Mouse (Mus musculus) hindbrain, embryonic 16.5 days (tissue): ENCODE results near the gene Zbed4. TPM values are rescaled to one million over a fixed set of nuclear protein-coding genes. Genes with fewer than 3 reads are reported as not detected.
"Not testable (repeated sequence)": the region's sequence is repeated elsewhere in the genome, so short reads cannot be mapped to it uniquely, and the experiment has no call there.

Experiments
- ATAC-seq: fragments of 200-750 bp; cut with Nextera tagmentation; 2 replicates; pipeline ENCODE4 v1.8.0; 2017; ENCODE audit warnings: moderate TSS enrichment, moderate library complexity
- H3K27ac ChIP-seq: fragments of 300-500 bp; sonication (generic); 2 replicates; pipeline ENCODE4 v1.5.1; 2014; ENCODE audit warnings: low read depth, mild to moderate bottlenecking, control low read depth, low read length, moderate library complexity
- H3K27me3 ChIP-seq: fragments of 300-500 bp; sonication (generic); replicated peaks from 2 replicates; pipeline ENCODE4 v1.6.1; 2014; ENCODE audit warnings: low read length; ENCODE audit not compliant: control insufficient read depth, insufficient read depth
- H3K36me3 ChIP-seq: fragments of 300-500 bp; sonication (generic); 2 replicates; pipeline ENCODE4 v1.6.1; 2014; ENCODE audit warnings: mild to moderate bottlenecking, low read length, moderate library complexity, mixed read lengths; ENCODE audit not compliant: control insufficient read depth, insufficient read depth
- H3K4me1 ChIP-seq: fragments of 300-500 bp; sonication (generic); 2 replicates; pipeline ENCODE4 v1.6.1; 2014; ENCODE audit warnings: low read depth, low read length; ENCODE audit not compliant: control insufficient read depth, insufficient read depth
- H3K4me2 ChIP-seq: fragments of 300-500 bp; sonication (generic); 2 replicates; pipeline ENCODE4 v1.6.1; 2014; ENCODE audit warnings: mild to moderate bottlenecking, low read length, control low read depth, moderate library complexity
- H3K4me3 ChIP-seq: fragments of 300-500 bp; sonication (generic); 2 replicates; pipeline ENCODE4 v1.5.1; 2014; ENCODE audit warnings: mild to moderate bottlenecking, low read length, control low read depth, moderate library complexity
- H3K9ac ChIP-seq: fragments of 300-500 bp; sonication (generic); 2 replicates; pipeline ENCODE4 v1.6.1; 2014; ENCODE audit warnings: low read depth, mild to moderate bottlenecking, control low read depth, low read length, moderate library complexity
- H3K9me3 ChIP-seq: fragments of 300-500 bp; sonication (generic); 2 replicates; pipeline ENCODE4 v1.6.1; 2014; ENCODE audit warnings: mild to moderate bottlenecking, low read length, moderate library complexity; ENCODE audit not compliant: control insufficient read depth
- WGBS: fragments of 180-500 bp; shearing (Covaris S2); extraction: QIAGEN DNeasy Blood & Tissue Kit; methylation state at CpG from one replicate; pipeline ENCODE4 v1.1.7; 2014; 5-methylcytosine and 5-hydroxymethylcytosine counted together
- polyA plus RNA-seq: library from polyadenylated mRNA; unstranded; fragments of >200 nt; fragmentation: Nextera tagmentation; extraction: Ambion mirVana; gene quantifications from 2 replicates; pipeline ENCODE4 v1.2.1, GENCODE M21; 2015

The Zbed4 gene
- polyA plus RNA-seq, 1 experiment from 2014 or later: 9.9 TPM

DNA sequence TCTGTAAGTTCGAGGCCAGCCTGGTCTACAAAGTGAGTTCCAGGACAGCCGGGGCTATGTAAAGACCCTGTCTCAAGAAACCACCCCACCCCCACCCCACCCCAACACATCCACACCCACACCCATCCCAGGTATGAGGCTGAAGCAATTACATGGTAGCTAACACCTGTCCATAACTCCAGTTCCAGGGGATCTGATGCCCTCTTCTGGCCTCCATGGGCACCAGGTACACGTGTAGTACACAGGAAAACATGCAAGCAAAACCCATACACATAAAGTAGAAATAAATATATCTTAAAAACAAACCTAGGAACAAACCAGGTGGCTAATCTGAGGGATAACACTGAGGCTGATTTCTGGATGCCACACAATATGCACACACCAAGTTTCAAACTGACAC is 61.8 kb downstream of the Zbed4 start:
- no peak for ATAC-seq
- Histone ChIP-seq H3K4me2 (no peak overlapping the region), H3K27me3 (no peaks in the 10 kb centered on the region), H3K4me1 (peaks cover under 1% of the 10 kb centered on the region), H3K9me3 (no peaks in the 10 kb centered on the region), H3K9ac (no peak overlapping the region), H3K36me3 (no peaks in the 10 kb centered on the region), H3K4me3 (no peak overlapping the region), H3K27ac (no peak overlapping the region)
- WGBS: 96% methylated on average over 3 of the region's 3 CpGs

DNA sequence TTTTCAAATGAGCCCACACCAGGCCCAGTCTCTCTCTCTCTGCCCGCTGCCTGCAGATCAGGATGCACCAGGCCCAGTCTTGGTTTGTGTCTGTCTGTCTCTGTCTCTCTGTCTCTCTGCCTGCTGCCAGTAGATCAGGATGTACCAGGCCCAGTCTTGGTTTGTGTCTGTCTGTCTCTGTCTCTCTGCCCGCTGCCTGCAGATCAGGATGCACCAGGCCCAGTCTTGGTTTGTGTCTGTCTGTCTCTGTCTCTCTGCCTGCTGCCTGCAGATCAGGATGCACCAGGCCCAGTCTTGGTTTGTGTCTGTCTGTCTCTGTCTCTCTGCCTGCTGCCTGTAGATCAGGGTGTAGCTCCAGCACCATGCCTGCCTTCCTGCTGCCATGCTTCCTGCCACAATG is 62.4 kb downstream of the Zbed4 start:
- H3K4me1 ChIP-seq, ATAC-seq, H3K4me3 ChIP-seq, H3K27me3 ChIP-seq, H3K27ac ChIP-seq, H3K9ac ChIP-seq, H3K36me3 ChIP-seq, H3K4me2 ChIP-seq, H3K9me3 ChIP-seq: not testable (repeated sequence)
- WGBS: 94% methylated on average over 2 of the region's 2 CpGs

- WGBS: 94% methylated on average over 11 of the region's 11 CpGs
- Histone ChIP-seq H3K4me1 (peaks cover 4% of the 10 kb centered on the region), H3K9ac (no peak overlapping the region), H3K36me3 (no peaks in the 10 kb centered on the region), H3K27me3 (no peaks in the 10 kb centered on the region), H3K27ac (no peak overlapping the region), H3K4me2 (no peak overlapping the region), H3K9me3 (no peaks in the 10 kb centered on the region), H3K4me3 (no peak overlapping the region)
- no peak for ATAC-seq
Observed at GRCm38 (mm10) chr15:88814411-88815047, 63.1 kb downstream of the Zbed4 start.

DNA sequence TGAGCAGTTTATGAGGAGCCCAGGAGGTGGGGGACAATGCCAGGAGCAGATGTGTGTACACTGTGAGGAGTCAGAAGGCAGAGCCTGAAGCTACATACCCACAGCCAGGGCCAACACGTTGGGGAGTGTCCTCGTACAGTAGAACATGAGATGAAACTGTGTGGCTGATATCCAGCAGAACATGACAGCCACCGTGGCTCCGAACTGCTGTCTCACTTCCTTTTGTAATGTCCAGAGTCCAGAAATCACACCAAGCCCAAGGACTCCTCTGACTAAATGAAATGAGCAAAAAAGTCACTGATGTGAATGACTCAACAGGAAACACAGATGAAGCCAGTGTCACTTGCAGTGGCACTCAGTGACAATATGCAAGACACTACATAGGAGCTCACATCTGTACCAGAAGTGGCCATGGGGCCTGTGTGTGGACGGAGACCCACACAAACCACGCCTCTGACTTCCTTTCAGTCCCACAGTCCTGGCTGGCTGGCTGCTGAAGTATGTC is 63.8 kb downstream of the Zbed4 start:
- H3K27me3 ChIP-seq: no peaks in the 10 kb centered on the region
- ATAC-seq: no peak
- H3K36me3 ChIP-seq: no peaks in the 10 kb centered on the region
- H3K9ac ChIP-seq: no peak overlapping the region
- 91% methylated on average over 6 of the region's 6 CpGs for WGBS
- no peak overlapping the region for H3K27ac ChIP-seq
- H3K4me1 ChIP-seq: peaks cover 6% of the 10 kb centered on the region
- no peaks in the 10 kb centered on the region for H3K9me3 ChIP-seq
- no peak overlapping the region for H3K4me3 ChIP-seq
- no peak overlapping the region for H3K4me2 ChIP-seq

DNA sequence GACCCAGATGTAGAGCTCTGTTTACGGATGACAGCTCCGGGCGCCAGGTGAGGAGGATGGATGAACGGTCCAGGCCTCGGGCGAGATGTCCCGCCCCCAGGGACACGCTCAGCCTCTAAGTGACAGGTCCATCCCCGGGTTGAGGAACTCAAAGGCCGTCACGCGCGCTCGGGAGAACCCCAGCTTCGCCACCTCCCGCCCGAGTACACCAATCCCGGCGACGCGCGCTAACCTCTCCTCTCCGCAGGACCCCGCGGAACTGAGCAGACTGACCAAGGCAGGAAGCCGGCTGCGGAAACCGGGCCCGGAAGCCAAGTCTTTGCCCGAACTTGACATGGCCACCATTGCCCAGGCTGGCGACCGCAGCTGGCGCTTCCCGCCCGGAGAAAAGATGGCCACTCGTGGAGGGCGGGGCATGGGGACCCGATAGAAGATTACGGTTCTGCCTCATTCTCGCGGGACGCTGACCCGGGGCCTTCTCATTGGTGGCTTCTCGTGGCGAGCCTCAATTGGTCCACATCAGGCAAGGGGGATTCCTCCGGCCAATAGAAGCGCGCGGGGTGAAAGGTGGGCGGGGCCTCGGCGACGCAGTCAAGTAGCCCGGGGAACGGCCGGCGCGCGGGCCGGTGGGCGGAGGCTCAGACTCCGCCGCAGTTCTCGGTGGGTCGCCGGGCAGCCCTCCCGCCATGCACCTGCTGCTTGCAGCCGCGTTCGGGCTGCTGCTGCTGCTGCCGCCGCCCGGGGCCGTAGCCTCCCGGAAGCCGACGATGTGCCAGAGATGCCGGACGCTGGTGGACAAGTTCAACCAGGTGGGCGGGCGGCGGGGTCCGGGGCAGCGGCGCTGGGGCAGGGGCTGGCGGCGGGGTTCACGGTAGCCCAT is 67.8 kb downstream of the Zbed4 start, which contains the start of the genes Alg12 and Creld2:
Gene Alg12 (minus strand): TSS at position 293 of the 880 bp plus-strand sequence.
Gene Creld2 (plus strand): TSS at position 621 of the 880 bp plus-strand sequence.
- Histone ChIP-seq H3K4me3 (peak within 1 kb of the TSS; percentile 91), H3K4me2 (peak within 1 kb of the TSS; percentile 86), H3K36me3 (peaks cover 18% of the 10 kb centered on the region), H3K9me3 (no peaks in the 10 kb centered on the region), H3K4me1 (peaks cover 18% of the 10 kb centered on the region), H3K27ac (peak within 1 kb of the TSS; percentile 73), H3K27me3 (no peaks in the 10 kb centered on the region), H3K9ac (peak within 1 kb of the TSS; percentile 88)
- peak; percentile 99 for ATAC-seq
- WGBS: under 1% methylated on average over 85 of the region's 88 CpGs

DNA sequence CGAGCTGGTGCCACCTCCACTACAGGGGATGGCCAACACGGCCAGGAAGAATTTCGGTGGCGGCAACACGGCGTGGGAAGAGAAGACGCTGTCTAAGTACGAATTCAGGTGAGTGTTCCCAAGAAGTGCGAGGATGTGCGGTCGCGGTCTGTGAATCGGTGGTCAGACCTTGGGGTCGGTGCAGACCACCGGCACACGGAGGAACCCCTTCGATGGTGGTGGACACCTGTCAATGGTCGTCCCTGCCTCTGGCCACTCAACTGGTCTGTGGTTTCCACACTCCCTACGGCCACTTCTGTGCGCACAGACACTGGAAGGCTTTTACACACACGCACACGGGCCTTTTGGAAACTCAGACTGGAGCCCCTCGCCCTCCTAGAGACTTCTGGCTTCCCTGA is 68.4 kb downstream of the Zbed4 start:
- under 1% methylated on average over 23 of the region's 23 CpGs for WGBS
- Histone ChIP-seq H3K4me2 (peak overlapping the region; percentile 82), H3K9ac (peak overlapping the region; percentile 88), H3K4me3 (peak overlapping the region; percentile 91), H3K27me3 (no peaks in the 10 kb centered on the region), H3K36me3 (peaks cover 23% of the 10 kb centered on the region), H3K27ac (peak overlapping the region; percentile 68), H3K4me1 (peaks cover 18% of the 10 kb centered on the region), H3K9me3 (no peaks in the 10 kb centered on the region)
- ATAC-seq: no peak

GRCm38 (mm10) chr15:88821403-88821802 is 69.9 kb downstream of the Zbed4 start:
- no peak overlapping the region for H3K9ac ChIP-seq
- H3K4me3 ChIP-seq: no peak overlapping the region
- no peaks in the 10 kb centered on the region for H3K9me3 ChIP-seq
- peaks cover 35% of the 10 kb centered on the region for H3K36me3 ChIP-seq
- peaks cover 18% of the 10 kb centered on the region for H3K4me1 ChIP-seq
- H3K27ac ChIP-seq: no peak overlapping the region
- H3K4me2 ChIP-seq: no peak overlapping the region
- H3K27me3 ChIP-seq: no peaks in the 10 kb centered on the region
- 83% methylated on average over 7 of the region's 7 CpGs for WGBS
- ATAC-seq: no peak

DNA sequence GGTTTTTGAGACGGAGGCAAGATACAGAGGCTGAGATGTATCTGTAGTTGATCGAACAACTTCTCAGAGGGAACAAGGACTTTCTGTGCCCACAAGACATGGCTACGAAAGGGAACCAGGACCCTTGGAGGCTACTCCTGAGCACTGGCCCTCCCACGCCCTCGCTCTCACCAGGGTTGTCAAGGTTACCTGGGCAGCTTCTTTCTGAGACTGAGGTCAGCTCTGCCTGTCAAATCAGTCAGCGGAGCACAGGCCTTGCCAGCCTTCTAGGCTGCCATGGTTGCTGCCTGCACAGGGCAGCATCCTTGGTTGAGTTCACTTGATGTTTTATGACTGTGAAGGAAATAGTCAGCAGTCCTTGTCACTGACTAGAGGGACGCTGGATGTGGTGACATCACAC is 71.1 kb downstream of the Zbed4 start:
- Histone ChIP-seq H3K9me3 (no peaks in the 10 kb centered on the region), H3K36me3 (peaks cover 35% of the 10 kb centered on the region), H3K27ac (no peak overlapping the region), H3K27me3 (no peaks in the 10 kb centered on the region), H3K4me1 (peaks cover 18% of the 10 kb centered on the region), H3K4me2 (no peak overlapping the region), H3K4me3 (no peak overlapping the region), H3K9ac (no peak overlapping the region)
- WGBS: 95% methylated on average over 7 of the region's 7 CpGs
- ATAC-seq: no peak

DNA sequence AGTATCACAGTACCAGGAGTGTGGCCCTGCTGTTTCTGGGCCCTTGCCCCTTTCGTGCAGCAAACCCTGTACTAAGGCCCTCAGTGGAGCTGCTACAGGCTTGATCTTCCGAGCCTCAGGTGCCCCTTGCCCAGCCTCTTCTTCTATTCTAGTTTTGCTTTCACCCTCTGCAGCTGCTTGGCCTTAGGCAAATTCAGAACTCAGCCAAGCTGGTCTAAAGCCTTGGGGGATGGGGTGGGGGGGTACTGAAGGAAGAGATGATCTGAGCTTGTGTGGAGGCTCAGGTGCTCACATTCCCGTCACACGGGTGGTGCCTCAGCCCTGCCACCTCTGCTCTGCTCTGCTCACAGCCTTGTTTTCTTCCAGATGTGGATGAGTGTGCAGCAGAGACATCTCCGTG is 71.9 kb downstream of the Zbed4 start:
- WGBS: 89% methylated on average over 5 of the region's 5 CpGs
- H3K9me3 ChIP-seq: no peaks in the 10 kb centered on the region
- ATAC-seq: no peak
- no peak overlapping the region for H3K4me3 ChIP-seq
- H3K36me3 ChIP-seq: peaks cover 35% of the 10 kb centered on the region
- H3K4me2 ChIP-seq: no peak overlapping the region
- no peak overlapping the region for H3K27ac ChIP-seq
- no peaks in the 10 kb centered on the region for H3K27me3 ChIP-seq
- peaks cover 16% of the 10 kb centered on the region for H3K4me1 ChIP-seq
- H3K9ac ChIP-seq: no peak overlapping the region
